Mouse (Mus musculus): ENCODE data around the gene BC061237.
"Not testable (repeated sequence)": the region's sequence is repeated elsewhere in the genome, so short reads cannot be mapped to it uniquely, and the experiment has no call there.

The BC061237 gene

DNA sequence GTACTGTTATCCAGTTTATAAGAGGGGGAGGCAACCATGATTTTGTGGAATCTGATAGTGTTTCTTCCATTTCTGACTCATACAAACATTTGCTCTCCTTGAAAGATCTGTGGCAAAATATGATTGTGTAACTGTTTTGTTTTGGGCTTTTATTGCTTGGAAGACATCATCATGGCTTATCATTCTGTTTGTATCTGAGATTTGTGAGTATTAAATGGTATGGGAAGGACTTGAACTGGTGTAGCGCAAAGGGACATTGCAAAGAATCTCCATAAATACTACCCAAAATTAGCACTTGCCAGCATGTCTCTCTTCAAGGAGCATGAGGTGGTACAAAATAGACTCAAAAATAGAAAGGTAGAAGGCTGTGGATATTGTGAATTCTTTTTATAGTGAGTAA lies at the start of gene BC061237:
TSS of gene BC061237 (plus strand) at position 301 of the 400 bp plus-strand sequence.
- DNase-seq, result not testable (repeated sequence)

- DNase-seq, result not testable (repeated sequence)
Observed at GRCm38 (mm10) chr14:44517976-44518375, 25.7 kb downstream of the BC061237 start, which contains the start of gene Gm17093. Gene Gm17093 (plus strand): TSS chr14:44518276.

DNA sequence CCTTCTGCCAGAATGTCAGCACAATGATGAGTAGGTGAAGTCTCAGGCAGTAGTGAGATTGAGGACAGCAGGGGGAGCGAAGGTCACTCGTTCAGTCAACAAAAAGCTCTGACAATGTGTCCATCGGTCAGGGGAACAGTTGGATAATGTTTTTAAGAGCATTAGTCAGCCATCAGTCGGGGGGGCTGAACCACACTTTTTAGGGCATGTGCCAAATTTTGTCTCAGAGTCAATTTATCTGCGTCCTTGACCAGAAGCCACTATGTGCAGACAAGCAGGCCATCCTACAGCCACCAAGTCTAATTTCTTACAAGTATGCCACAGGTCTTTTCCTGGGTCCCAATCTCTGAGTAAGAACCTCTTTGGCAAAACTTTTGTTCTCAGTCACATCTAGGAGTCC lies 55.7 kb downstream of the BC061237 start:
- DNase-seq, result not testable (repeated sequence)
